Mouse (Mus musculus) cerebellum, postnatal 4 days (tissue): ENCODE data around the gene Smr2.
"Not testable (repeated sequence)": the region's sequence is repeated elsewhere in the genome, so short reads cannot be mapped to it uniquely, and the experiment has no call there.

Experiments used
- DNase-seq, 2 experiments: peaks; one replicate each; pipeline ENCODE4 v3.0.0; 2022; ENCODE audit warnings: low spot score in 2 of 2, mixed read lengths in 1 of 2

Gene Smr2

DNA sequence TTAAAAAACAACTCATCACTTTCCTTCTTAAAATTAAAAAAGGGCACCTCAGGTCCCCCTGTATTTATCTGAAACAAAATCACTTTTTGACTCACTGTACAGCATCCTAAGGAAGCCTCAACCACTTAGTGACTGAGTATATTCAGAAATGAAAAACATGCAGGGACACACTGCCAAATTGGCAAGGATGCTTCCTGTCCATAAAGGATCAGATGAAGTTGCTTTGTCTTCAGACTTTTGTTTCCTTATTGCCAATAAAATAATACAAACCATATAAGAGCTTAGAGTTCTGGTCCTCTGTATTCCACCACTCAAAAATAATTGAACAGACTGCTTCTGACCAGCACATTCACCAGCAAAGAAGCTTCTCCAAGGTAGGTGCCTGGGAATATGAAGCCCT is at the start of gene Smr2:
Smr2 (plus strand) TSS at position 301 of the 400 bp plus-strand sequence.
- not testable (repeated sequence) for DNase-seq

GRCm38 (mm10) chr5:88111430-88111829 is 25.1 kb downstream of the Smr2 start, which contains the start of gene Gm11116:
Gene Gm11116 (minus strand): TSS chr5:88111530.
- DNase-seq, result no peak

DNA sequence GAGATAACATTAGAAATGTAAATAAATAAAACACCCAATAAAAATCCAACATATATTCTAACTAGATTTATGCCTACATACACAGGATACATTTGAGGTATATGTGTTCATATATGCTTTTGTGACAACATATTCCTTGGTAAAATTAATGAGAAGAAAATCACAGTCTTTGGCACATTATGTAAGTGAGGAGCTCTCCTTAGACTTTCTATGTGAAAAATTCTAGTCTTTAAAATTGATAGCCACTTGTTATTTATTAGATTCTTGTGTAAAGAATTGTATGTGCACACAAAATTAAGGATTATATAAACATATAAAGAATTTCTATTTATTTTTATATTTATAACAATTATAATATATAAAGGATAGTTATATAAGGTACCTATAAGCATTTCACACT is 67.6 kb downstream of the Smr2 start, which contains the start of gene Gm11115:
Gm11115 (minus strand) TSS at position 101 of the 400 bp plus-strand sequence.
- DNase-seq, result no peak
